Mouse (Mus musculus): Measurements from ENCODE around the gene Fam71e2. TPM values are rescaled to one million over a fixed set of nuclear protein-coding genes. Genes with fewer than 3 reads are reported as not detected.
"Not testable (repeated sequence)": the region's sequence is repeated elsewhere in the genome, so short reads cannot be mapped to it uniquely, and the experiment has no call there.

Gene Fam71e2
- not detected in 2 replicates for polyA plus RNA-seq (2015; fragmentation: Nextera tagmentation; extraction: Ambion mirVana)

DNA sequence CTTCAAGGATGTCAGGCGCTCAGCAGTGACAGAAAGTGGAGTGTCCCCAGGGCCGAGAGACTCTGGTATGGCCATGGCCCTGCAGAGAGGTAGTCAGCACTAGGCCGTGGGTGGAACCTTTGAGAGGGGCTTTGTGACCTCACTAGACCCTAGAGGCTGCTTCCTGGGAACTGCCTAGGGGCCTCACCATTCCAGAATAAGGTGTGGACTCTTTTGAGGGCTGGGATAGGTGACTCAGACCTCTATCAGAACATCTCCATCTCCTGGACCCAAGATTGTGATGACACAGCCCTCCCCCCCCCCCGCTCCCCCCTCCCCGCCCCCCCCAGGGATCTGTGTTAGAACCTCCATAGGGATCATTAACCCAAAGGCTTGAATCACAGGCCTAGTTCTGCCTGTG lies at the start of gene Fam71e2:
TSS of gene Fam71e2 (minus strand) at position 101 of the 400 bp plus-strand sequence.
- Histone ChIP-seq H3K36me3 (no peaks in the 10 kb centered on the region), H3K4me3 (no peak within 1 kb of the TSS), H3K27me3 (peaks cover 26% of the 10 kb centered on the region), H3K4me1 (replicated peaks) (no peaks in the 10 kb centered on the region), H3K9ac (no peak within 1 kb of the TSS), H3K9me3 (no peaks in the 10 kb centered on the region), H3K4me2 (no peak within 1 kb of the TSS), H3K27ac (no peak within 1 kb of the TSS)
- no peak for ATAC-seq (ENCODE audit: low FRiP score)
- WGBS: 88% methylated on average over 3 of the region's 5 CpGs

DNA sequence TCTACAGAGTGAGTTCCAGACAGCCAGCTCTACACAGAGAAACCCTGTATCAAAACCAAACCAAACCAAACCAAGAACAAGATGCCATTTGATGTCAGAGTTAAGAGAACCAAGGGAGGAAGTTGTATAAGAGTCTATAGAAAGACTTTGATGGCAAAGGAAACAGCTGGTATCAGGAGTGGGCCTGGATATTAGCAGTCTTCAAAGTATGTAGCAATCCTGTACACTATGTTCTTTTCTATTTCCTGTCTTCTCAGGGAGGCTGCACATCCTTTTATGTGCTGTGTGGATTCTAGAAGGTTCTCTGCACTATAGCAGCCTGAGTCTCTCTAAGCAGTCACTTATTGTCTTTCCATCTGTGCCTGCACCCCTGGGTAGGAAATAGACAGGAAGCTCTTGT lies 45.5 kb upstream of the Fam71e2 start:
- H3K9me3 ChIP-seq: no peaks in the 10 kb centered on the region
- H3K9ac ChIP-seq: no peak overlapping the region
- no peak for ATAC-seq (ENCODE audit: low FRiP score)
- no peaks in the 10 kb centered on the region for H3K27me3 ChIP-seq
- no peak overlapping the region for H3K4me3 ChIP-seq
- peaks cover 6% of the 10 kb centered on the region for H3K4me1 ChIP-seq (replicated peaks)
- H3K27ac ChIP-seq: no peak overlapping the region
- H3K36me3 ChIP-seq: no peaks in the 10 kb centered on the region
- no peak overlapping the region for H3K4me2 ChIP-seq

DNA sequence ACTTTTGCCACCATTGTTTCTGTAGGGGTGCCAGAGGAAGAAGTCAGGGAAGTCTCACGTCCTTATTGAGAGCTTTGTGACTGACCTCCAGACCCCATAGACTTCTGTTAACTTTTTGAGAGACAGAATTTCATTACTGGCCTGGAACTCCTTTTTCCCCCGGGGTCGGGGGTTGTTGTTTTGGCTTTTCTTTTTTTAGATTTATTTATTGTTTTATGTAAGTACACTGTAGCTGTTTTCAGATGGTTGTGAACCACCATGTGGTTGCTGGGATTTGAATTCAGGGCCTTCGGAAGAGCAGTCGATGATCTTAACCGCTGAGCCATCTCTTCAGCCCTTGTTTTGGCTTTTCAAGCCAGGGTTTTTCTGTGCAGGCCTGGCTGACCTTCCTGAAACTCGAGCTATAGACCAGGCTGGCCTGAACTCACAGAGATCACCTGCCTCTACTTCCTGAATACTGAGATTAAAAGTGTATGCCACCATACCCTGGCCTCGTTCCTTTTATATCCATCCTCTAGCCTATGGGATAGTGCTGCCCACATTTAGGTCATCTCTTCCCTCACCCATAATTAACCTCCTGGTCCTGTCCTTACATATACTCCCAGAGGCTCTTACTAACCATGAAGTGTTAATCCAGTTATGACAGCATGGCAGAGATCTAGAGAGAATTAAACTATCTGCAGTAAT lies 42.1 kb upstream of the Fam71e2 start:
- Histone ChIP-seq H3K36me3 (peaks cover 17% of the 10 kb centered on the region), H3K4me1 (replicated peaks) (peaks cover 32% of the 10 kb centered on the region), H3K27me3 (no peaks in the 10 kb centered on the region), H3K4me3 (peak overlapping the region; percentile 97), H3K9me3 (no peaks in the 10 kb centered on the region), H3K4me2 (peak overlapping the region; percentile 82), H3K27ac (peak overlapping the region; percentile 98), H3K9ac (peak overlapping the region; percentile 69)
- no peak for ATAC-seq (ENCODE audit: low FRiP score)
- 25% methylated on average over 8 of the region's 8 CpGs for WGBS

DNA sequence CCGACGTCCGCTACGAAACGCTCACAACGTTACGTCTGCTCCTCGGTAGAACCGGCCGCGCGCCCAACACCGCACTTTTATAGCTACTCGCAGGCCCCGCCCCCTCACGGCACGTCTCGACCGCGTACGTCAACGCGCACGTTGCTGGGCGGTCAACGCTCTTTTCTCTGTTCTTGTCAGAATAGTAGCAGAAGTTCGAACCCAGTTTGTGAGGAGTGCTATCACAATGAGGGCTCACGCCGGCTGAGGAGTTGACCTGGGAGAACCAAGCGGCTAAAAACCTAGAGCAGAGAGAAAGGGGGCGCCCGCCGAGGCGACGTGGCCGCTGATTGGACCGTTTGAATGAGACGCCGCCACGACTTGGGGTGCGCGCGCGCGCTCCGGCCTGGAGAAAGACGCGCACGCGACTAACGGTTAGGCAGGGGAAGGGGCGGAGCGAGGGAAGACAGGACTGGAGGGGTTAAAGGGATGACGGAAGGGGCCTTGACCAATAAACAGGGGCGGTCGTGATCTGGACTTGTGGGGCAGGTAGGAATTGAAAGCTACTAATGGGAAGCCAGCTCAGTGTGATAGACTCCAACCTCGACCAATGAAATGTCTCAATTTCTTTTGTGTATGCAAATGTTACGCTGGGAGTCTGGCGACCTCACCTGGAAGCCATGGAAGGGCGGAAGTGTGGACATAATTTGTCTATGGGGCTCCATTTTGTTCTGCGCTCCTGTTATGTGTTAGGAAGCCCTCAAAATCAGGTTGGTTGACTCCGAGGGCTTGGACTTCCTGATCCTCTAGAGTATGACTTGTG lies 41.4 kb upstream of the Fam71e2 start, which contains the start of gene Ube2s:
TSS of gene Ube2s (minus strand) at position 288 of the 802 bp plus-strand sequence.
- peaks cover 32% of the 10 kb centered on the region for H3K4me1 ChIP-seq (replicated peaks)
- H3K4me2 ChIP-seq: peak within 1 kb of the TSS; percentile 82
- peak within 1 kb of the TSS; percentile 98 for H3K27ac ChIP-seq
- H3K36me3 ChIP-seq: peaks cover 21% of the 10 kb centered on the region
- no peaks in the 10 kb centered on the region for H3K27me3 ChIP-seq
- peak within 1 kb of the TSS; percentile 97 for H3K4me3 ChIP-seq
- peak within 1 kb of the TSS; percentile 98 for H3K9ac ChIP-seq
- peak; percentile 99 for ATAC-seq (ENCODE audit: low FRiP score)
- no peaks in the 10 kb centered on the region for H3K9me3 ChIP-seq
- WGBS: under 1% methylated on average over 62 of the region's 62 CpGs

DNA sequence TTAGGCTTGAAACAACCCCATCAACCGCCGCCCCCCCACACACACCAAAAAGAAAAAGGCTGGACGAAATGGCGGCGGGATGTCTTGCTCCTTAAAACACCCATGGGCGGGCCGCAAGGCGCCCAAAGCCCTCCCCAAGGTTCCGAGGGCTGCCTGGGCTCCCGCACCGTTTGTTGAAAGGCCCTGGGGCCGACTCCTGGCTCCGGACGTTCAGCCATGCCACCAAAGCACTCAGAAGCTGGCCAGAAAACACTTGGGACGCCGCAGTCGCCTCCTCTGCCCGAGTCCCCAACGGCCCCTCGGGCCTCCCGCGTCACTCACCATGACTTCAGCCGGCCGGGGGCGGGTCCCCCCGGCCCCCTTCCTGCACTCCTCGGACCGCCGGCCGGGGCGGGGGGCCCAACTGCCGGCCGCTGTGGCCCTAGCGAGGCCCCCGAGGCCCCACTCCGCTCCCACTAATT lies 40.8 kb upstream of the Fam71e2 start:
- peak overlapping the region; percentile 98 for H3K9ac ChIP-seq
- WGBS: 2% methylated on average over 31 of the region's 36 CpGs
- peaks cover 32% of the 10 kb centered on the region for H3K4me1 ChIP-seq (replicated peaks)
- H3K4me2 ChIP-seq: peak overlapping the region; percentile 82
- ATAC-seq (ENCODE audit: low FRiP score): no peak; the same call in 1 of the 2 replicates
- peak overlapping the region; percentile 97 for H3K4me3 ChIP-seq
- no peaks in the 10 kb centered on the region for H3K27me3 ChIP-seq
- H3K27ac ChIP-seq: peak overlapping the region; percentile 98
- H3K36me3 ChIP-seq: peaks cover 27% of the 10 kb centered on the region
- H3K9me3 ChIP-seq: no peaks in the 10 kb centered on the region

DNA sequence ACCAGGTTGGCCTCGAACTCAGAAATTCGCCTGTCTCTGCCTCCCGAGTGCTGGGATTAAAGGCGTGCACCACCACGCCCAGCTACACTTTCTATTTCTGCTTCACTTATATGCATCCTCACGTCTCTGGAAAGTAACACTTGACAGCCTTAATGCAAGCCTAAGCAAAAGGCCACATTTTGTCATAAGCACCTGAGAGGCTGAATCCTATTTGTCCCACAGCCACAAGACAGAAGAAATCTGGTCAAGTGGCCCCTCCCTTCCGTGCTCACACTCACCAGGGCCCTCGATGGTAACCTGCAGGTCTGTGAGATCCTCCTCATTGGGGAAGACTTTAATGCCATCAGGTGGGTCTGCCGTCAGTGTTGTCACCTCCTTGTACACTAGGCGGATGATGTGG lies 40.0 kb upstream of the Fam71e2 start:
- H3K36me3 ChIP-seq: peaks cover 29% of the 10 kb centered on the region
- H3K4me3 ChIP-seq: peak overlapping the region; percentile 97
- H3K4me2 ChIP-seq: peak overlapping the region; percentile 82
- not testable (repeated sequence) for H3K27ac ChIP-seq; ATAC-seq (ENCODE audit: low FRiP score); H3K9me3 ChIP-seq; H3K27me3 ChIP-seq
- peaks cover 32% of the 10 kb centered on the region for H3K4me1 ChIP-seq (replicated peaks)
- peak overlapping the region; percentile 98 for H3K9ac ChIP-seq
- WGBS: 45% methylated on average over 10 of the region's 10 CpGs

DNA sequence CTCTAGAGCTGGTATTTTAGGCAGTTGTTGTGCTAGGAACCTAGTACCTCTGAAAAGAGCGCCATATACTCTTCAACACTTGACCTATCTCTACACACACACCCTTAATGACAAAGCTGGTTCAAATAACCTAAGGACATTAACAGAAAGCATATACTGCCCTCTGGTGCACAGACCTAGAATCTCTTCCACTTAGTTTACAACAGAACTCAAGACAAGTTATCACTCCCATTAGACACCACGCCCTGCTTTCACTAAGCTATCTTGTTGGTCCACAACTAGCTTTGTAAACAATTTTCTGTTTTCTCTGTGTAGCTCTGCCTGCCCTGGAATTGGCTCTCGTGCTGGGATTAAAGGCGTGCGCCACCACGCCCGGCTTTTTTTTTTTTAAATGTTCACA lies 35.6 kb upstream of the Fam71e2 start:
- H3K4me1 ChIP-seq (replicated peaks): peaks cover 26% of the 10 kb centered on the region
- no peak overlapping the region for H3K4me2 ChIP-seq
- no peak overlapping the region for H3K27ac ChIP-seq
- no peaks in the 10 kb centered on the region for H3K27me3 ChIP-seq
- no peak for ATAC-seq (ENCODE audit: low FRiP score)
- H3K9ac ChIP-seq: no peak overlapping the region
- H3K36me3 ChIP-seq: peaks cover 37% of the 10 kb centered on the region
- no peaks in the 10 kb centered on the region for H3K9me3 ChIP-seq
- 93% methylated on average over 7 of the region's 7 CpGs for WGBS
- no peak overlapping the region for H3K4me3 ChIP-seq

DNA sequence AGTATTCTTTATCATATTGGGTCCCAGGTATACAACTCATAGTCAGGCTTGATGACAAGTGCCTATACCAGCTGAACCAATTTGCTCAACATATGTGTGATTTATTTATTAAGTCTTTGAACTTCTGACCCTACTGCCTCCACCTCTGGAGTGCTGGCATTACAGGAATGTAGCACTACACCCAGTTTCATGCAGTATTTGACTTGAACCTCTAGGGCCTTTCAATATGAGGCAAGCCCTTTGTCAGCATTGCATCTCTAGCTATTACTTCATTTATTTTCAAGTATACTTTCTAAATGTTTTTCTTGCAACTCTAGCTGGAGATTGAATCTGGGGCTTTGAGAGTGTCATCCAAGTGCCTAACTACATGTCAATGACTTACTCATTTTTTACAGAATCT lies 31.1 kb upstream of the Fam71e2 start:
- no peak for ATAC-seq (ENCODE audit: low FRiP score)

DNA sequence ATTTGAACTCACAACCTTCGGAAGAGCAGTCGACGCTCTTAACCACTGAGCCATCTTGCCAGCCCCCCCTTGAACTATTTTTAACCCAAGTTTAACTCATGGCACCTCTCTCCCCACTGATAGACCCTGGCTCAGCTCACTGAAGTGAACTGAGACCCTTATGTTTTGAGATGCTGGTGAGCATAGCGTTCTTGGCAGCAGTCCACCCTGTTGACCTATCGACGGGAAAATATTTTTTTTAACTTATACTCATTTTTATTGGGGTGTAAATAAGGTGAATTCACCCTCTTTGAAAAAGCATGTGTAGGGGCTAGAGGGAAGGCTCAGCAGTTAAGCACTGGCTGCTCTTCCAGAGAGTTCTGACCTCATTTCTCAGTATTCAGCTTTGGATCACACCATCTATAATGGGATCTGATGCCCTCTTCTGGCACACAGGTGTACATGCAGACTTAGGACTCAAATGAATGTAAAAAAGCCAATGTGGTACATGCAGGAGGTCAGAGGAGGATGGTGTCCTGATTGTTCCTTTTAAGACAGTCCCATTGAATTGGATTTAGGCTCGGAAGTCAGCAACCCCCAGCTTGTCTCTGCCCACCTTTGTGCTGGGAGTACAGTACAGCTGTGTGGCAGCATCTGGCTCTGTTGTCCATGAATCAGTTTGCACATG lies 24.8 kb upstream of the Fam71e2 start:
- Histone ChIP-seq H3K4me1 (replicated peaks) (peaks cover 14% of the 10 kb centered on the region), H3K9me3 (no peaks in the 10 kb centered on the region), H3K4me3 (no peak overlapping the region), H3K9ac (no peak overlapping the region), H3K27ac (no peak overlapping the region), H3K27me3 (0 out of 2 replicates have a peak, but pooled peaks cover 2% of the 10 kb centered on the region), H3K4me2 (no peak overlapping the region), H3K36me3 (peaks cover 42% of the 10 kb centered on the region)
- WGBS: 75% methylated on average over 7 of the region's 7 CpGs
- ATAC-seq (ENCODE audit: low FRiP score): no peak

More for the DNA sequence above, 31.1 kb upstream of the Fam71e2 start:
- Histone ChIP-seq H3K4me3 (no peak overlapping the region), H3K36me3 (peaks cover 23% of the 10 kb centered on the region), H3K9me3 (no peaks in the 10 kb centered on the region), H3K27ac (no peak overlapping the region), H3K27me3 (no peaks in the 10 kb centered on the region), H3K4me1 (replicated peaks) (no peaks in the 10 kb centered on the region), H3K4me2 (no peak overlapping the region), H3K9ac (no peak overlapping the region)

DNA sequence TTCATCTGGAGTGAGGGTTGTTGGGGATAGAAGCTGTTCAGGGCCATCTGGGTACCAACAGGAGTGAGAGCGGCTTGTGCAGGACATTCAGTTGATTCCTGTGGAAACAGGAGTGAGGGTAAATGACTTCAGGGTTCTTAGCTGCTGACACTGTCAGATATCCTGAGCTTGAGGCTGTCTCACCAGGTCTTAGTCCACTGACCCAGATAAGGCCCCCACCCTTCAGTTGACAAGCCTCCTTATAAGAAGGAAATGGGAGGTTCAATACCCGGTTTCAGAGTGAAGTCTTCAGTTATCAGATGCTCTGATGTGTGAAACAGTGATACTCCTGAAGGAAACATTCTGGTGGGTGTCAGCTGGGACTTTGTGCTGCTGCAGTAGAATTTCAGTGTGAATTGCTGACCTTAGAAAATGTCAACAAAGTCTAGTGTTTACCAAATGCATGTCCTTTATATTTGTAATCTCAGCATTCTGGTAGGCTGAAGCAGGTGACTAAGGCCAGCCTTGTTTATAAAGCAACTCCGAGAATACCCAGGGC lies 23.6 kb upstream of the Fam71e2 start:
- Histone ChIP-seq H3K27ac (no peak overlapping the region), H3K4me3 (0 out of 2 replicates have a peak overlapping the region, but pooled peaks have one; percentile 1), H3K9me3 (no peaks in the 10 kb centered on the region), H3K9ac (no peak overlapping the region), H3K4me2 (no peak overlapping the region), H3K4me1 (replicated peaks) (peaks cover 14% of the 10 kb centered on the region), H3K27me3 (peaks cover 11% of the 10 kb centered on the region), H3K36me3 (peaks cover 42% of the 10 kb centered on the region)
- ATAC-seq (ENCODE audit: low FRiP score): no peak
- WGBS: 93% methylated on average over 3 of the region's 3 CpGs

DNA sequence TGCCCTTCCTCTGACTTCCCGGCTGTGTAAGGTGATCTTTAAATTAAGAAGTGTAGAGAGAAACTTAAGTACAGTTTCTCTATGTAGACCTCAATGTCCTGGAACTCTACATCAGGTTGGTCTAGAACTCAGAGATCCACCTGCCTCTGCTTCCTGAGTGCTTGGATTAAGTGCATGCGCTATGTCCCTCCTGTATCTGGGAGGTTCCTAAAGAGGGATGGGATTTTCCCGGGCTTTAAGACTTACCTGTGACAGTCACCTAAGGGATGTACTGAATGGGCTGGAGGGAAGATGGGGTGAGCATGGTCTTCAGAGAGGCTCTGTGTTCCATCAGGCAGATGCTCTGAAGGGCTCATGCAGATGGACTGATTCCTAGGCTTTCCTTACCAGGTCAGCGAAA lies 22.6 kb upstream of the Fam71e2 start:
- peaks cover 23% of the 10 kb centered on the region for H3K4me1 ChIP-seq (replicated peaks)
- peak overlapping the region; percentile 85 for H3K4me3 ChIP-seq
- ATAC-seq (ENCODE audit: low FRiP score): no peak
- peak overlapping the region; percentile 92; the same call in 1 of the 2 replicates for H3K27ac ChIP-seq
- H3K9ac ChIP-seq: peak overlapping the region; percentile 91
- H3K36me3 ChIP-seq: peaks cover 42% of the 10 kb centered on the region
- H3K4me2 ChIP-seq: peak overlapping the region; percentile 89
- no peaks in the 10 kb centered on the region for H3K9me3 ChIP-seq
- 51% methylated on average over 4 of the region's 4 CpGs for WGBS
- H3K27me3 ChIP-seq: peaks cover 16% of the 10 kb centered on the region

DNA sequence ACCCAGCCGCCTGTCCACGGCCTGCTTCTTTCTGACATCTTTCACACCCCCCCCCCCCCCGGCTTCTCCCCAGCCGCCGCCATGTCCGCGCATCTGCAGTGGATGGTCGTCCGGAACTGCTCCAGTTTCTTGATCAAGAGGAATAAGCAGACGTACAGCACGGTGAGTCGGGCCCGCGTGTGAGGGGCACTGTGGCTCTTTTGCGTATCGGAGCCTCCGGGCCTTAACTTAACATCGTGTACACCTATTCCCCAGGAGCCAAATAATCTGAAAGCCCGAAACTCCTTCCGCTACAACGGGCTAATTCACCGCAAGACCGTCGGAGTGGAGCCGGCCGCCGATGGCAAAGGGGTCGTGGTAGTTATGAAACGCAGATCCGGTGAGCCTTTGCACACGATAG lies 22.1 kb upstream of the Fam71e2 start:
- Histone ChIP-seq H3K36me3 (peaks cover 42% of the 10 kb centered on the region), H3K4me3 (peak overlapping the region; percentile 85), H3K27ac (peak overlapping the region; percentile 92), H3K4me1 (replicated peaks) (peaks cover 27% of the 10 kb centered on the region), H3K9ac (peak overlapping the region; percentile 91), H3K27me3 (peaks cover 19% of the 10 kb centered on the region), H3K4me2 (peak overlapping the region; percentile 89)
- not testable (repeated sequence) for H3K9me3 ChIP-seq; ATAC-seq (ENCODE audit: low FRiP score)
- WGBS: under 1% methylated on average over 29 of the region's 31 CpGs

All from hindbrain, embryonic 13.5 days (tissue).